Mouse (Mus musculus) bone marrow, adult 2 months (tissue): ENCODE results near the gene Cx3cr1.

Source experiments
- CTCF ChIP-seq: fragments of 200-500 bp; IDR thresholded peaks from 2 replicates; pipeline ENCODE4 v1.5.1; 2011; ENCODE audit warnings: low read length, control low read depth; ENCODE audit not compliant: control insufficient read depth, insufficient read depth
- POLR2A ChIP-seq: fragments of 200-500 bp; IDR thresholded peaks from 2 replicates; pipeline ENCODE4 v1.6.1; 2011; ENCODE audit warnings: low read depth, mild to moderate bottlenecking, control low read depth, low read length, borderline replicate concordance; ENCODE audit not compliant: control insufficient read depth

DNA sequence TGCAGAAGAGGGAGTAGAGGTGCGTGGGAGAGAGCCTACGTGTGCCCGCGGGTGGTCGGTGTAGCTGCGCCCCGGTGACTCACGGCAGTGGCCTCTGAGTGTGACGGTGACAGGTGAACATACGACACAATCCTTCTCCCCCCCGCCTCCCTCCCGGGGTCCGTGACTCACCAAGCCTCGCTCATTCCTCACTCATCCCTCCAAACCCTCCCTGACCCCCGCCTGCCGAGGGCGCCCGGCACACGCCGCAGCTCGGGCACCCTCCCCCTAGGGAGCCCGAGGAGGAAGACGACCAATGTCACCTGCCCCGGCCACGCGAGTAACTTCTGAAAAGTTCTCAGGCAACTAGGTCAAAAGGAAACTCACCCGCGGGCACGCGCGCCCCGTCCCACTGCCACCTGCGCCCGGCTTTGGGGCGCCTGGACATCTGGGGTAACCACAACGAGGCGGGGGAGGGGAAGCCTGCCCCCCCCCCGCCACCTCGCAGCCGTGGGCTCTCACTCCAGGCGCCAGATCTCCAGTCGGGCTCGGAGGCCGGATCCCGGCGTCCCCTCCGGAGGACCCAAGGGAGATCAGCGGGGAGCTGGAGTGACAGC, 86.6 kb downstream of the Cx3cr1 start:
- TF ChIP-seq CTCF = no peak
- peak; percentile 24; the same call in 1 of the 2 replicates for TF ChIP-seq POLR2A
